ENCODE assay signal across 8 mouse cellular contexts in genomic region chr16:17761074-17761473, GRCm38 (mm10). TPM values are rescaled to one million over a fixed set of nuclear protein-coding genes. Genes with fewer than 3 reads are reported as not detected.
A peak's percentile ranks its signal among the peaks of the same experiment; 100 is the strongest.
DNase-seq lines count a peak whose midpoint lies in the region; ATAC-seq and TF ChIP-seq lines count a peak whose summit lies in the region.

No protein-coding gene starts in this region.

- H3K9ac ChIP-seq in lung, embryonic 16.5 days (ENCODE audit: low read length): no peak overlapping the region
- H3K9ac ChIP-seq in lung, postnatal 0 days (replicated peaks; ENCODE audit: low read depth): no peak overlapping the region
- no peak overlapping the region for H3K9ac ChIP-seq in stomach, embryonic 15.5 days

- DNase-seq in cerebellum, postnatal 10 days: peak; percentile 50 to 60
- no peak for DNase-seq in cerebellum, adult 2 months
- DNase-seq in lung, postnatal 0 days (ENCODE audit: low spot score): no peak
- DNase-seq in liver: peak; percentile 43
- no peak for DNase-seq in left cerebral cortex, postnatal 10 days (ENCODE audit: extremely low spot score in 1 of 2, low spot score in 2 of 2)
- no peak for DNase-seq in adrenal gland, postnatal 4 days (ENCODE audit: low spot score in 2 of 2)

- H3K27me3 ChIP-seq in cerebellum, adult 2 months (ENCODE audit: control insufficient read depth, insufficient read depth, low read length): no peaks in the 10 kb centered on the region
- no peaks in the 10 kb centered on the region for H3K27me3 ChIP-seq in lung, embryonic 16.5 days (ENCODE audit: control insufficient read depth, insufficient read depth, low read depth, low read length)
- H3K27me3 ChIP-seq in lung, postnatal 0 days (replicated peaks; ENCODE audit: insufficient read depth, low read length): no peaks in the 10 kb centered on the region
- H3K27me3 ChIP-seq in stomach, embryonic 15.5 days (replicated peaks): no peaks in the 10 kb centered on the region

- TF ChIP-seq CTCF in cerebellum, adult 2 months (IDR thresholded peaks at IDR 0.05; ENCODE audit: borderline replicate concordance, insufficient read depth, low read depth, low read length): no peak
- TF ChIP-seq CTCF in lung, postnatal 0 days (IDR thresholded peaks at IDR 0.05): no peak

- H3K36me3 ChIP-seq in lung, embryonic 16.5 days (ENCODE audit: control insufficient read depth, insufficient read depth, low read length): peaks cover 5% of the 10 kb centered on the region
- no peaks in the 10 kb centered on the region for H3K36me3 ChIP-seq in lung, postnatal 0 days (ENCODE audit: insufficient read depth, low read length)
- no peaks in the 10 kb centered on the region; the same call in 1 of the 2 replicates for H3K36me3 ChIP-seq in stomach, embryonic 15.5 days

- intact Hi-C loops in left cerebral cortex, postnatal 10 days (cut with DNase I): no loop called here

- TF ChIP-seq POLR2A in cerebellum, adult 2 months (IDR thresholded peaks at IDR 0.05; ENCODE audit: borderline replicate concordance, insufficient read depth, low read length): no peak

- ATAC-seq in lung, embryonic 16.5 days (ENCODE audit: low read depth): no peak
- no peak for ATAC-seq in lung, postnatal 0 days
- no peak for ATAC-seq in stomach, embryonic 15.5 days (ENCODE audit: insufficient read depth, low FRiP score, low read depth)

- H3K9me3 ChIP-seq in lung, embryonic 16.5 days (ENCODE audit: control insufficient read depth, low read length): no peaks in the 10 kb centered on the region
- H3K9me3 ChIP-seq in lung, postnatal 0 days (ENCODE audit: low read length): no peaks in the 10 kb centered on the region
- H3K9me3 ChIP-seq in stomach, embryonic 15.5 days: no peaks in the 10 kb centered on the region

- 19% methylated on average over 1 of the region's 1 CpGs for WGBS in cerebellum, adult 2 months
- WGBS in lung, embryonic 16.5 days: 27% methylated on average over 1 of the region's 1 CpGs
- 35% methylated on average over 1 of the region's 1 CpGs for WGBS in lung, postnatal 0 days
- WGBS in stomach, embryonic 15.5 days: 30% methylated on average over 1 of the region's 1 CpGs

- no peak for TF ChIP-seq EP300 in lung, postnatal 0 days (IDR thresholded peaks at IDR 0.05)

- H3K27ac ChIP-seq in cerebellum, adult 2 months (ENCODE audit: insufficient read depth, low read length): no peak overlapping the region
- H3K27ac ChIP-seq in lung, embryonic 16.5 days (ENCODE audit: low read length): no peak overlapping the region
- no peak overlapping the region for H3K27ac ChIP-seq in lung, postnatal 0 days (ENCODE audit: low read length)
- H3K27ac ChIP-seq in stomach, embryonic 15.5 days: no peak overlapping the region

- H3K4me3 ChIP-seq in cerebellum, adult 2 months (replicated peaks; ENCODE audit: insufficient read depth, low read depth, low read length): no peak overlapping the region
- no peak overlapping the region for H3K4me3 ChIP-seq in lung, embryonic 16.5 days (ENCODE audit: low read length)
- no peak overlapping the region for H3K4me3 ChIP-seq in lung, postnatal 0 days (ENCODE audit: low read depth, low read length)
- H3K4me3 ChIP-seq in stomach, embryonic 15.5 days (replicated peaks): peak overlapping the region; percentile 64; the same call in 1 of the 2 replicates

- peak overlapping the region; percentile 98; the same call in 1 of the 2 replicates for H3K4me2 ChIP-seq in lung, embryonic 16.5 days (ENCODE audit: low read depth, low read length)
- no peak overlapping the region for H3K4me2 ChIP-seq in lung, postnatal 0 days (replicated peaks; ENCODE audit: low read depth, low read length)
- H3K4me2 ChIP-seq in stomach, embryonic 15.5 days: peak overlapping the region; percentile 93

- peaks cover 15% of the 10 kb centered on the region for H3K4me1 ChIP-seq in cerebellum, adult 2 months (ENCODE audit: control insufficient read depth, insufficient read depth, low read length)
- H3K4me1 ChIP-seq in lung, embryonic 16.5 days (replicated peaks; ENCODE audit: control insufficient read depth, insufficient read depth, low read length): peaks cover 12% of the 10 kb centered on the region
- H3K4me1 ChIP-seq in lung, postnatal 0 days (ENCODE audit: insufficient read depth, low read depth, low read length): peaks cover 9% of the 10 kb centered on the region; the same call in 1 of the 2 replicates
- H3K4me1 ChIP-seq in stomach, embryonic 15.5 days: peaks cover 28% of the 10 kb centered on the region

RNA-seq across cellular contexts. Expression of gene Klhl22, which starts 1.7 kb away (rescaled TPM):
- 101 and 106 TPM in 2 replicates for polyA plus RNA-seq in cerebellum, adult 2 months (2012; rRNA removed)
- 59.0 and 62.8 TPM in 2 replicates for polyA plus RNA-seq in lung, embryonic 16.5 days (2015; fragmentation: Nextera tagmentation; extraction: Ambion mirVana)
- 25.4 and 29.8 TPM in 2 replicates for polyA plus RNA-seq in lung, postnatal 0 days (2015; fragmentation: Nextera tagmentation; extraction: Ambion mirVana)
- polyA plus RNA-seq in stomach, embryonic 15.5 days (2015; fragmentation: Nextera tagmentation; extraction: Ambion mirVana): 57.4 and 57.6 TPM in 2 replicates
- 100 to 1,000 TPM in 1 of 2 experiments, 10 to 100 TPM in 1; 96.5 to 101 TPM for total RNA-seq in left cerebral cortex, postnatal 10 days (2021)
- 10 to 100 TPM; 52.3 TPM for total RNA-seq in adrenal gland, postnatal 4 days (2021)

RNA-seq across cellular contexts. Expression of gene Med15, which starts 28.4 kb away (rescaled TPM):
- 73.1 and 78.7 TPM in 2 replicates for polyA plus RNA-seq in cerebellum, adult 2 months (2012; rRNA removed)
- polyA plus RNA-seq in lung, embryonic 16.5 days (2015; fragmentation: Nextera tagmentation; extraction: Ambion mirVana): 46.0 and 47.1 TPM in 2 replicates
- 23.0 and 24.0 TPM in 2 replicates for polyA plus RNA-seq in lung, postnatal 0 days (2015; fragmentation: Nextera tagmentation; extraction: Ambion mirVana)
- 38.3 and 42.6 TPM in 2 replicates for polyA plus RNA-seq in stomach, embryonic 15.5 days (2015; fragmentation: Nextera tagmentation; extraction: Ambion mirVana)
- total RNA-seq in left cerebral cortex, postnatal 10 days (2021): 10 to 100 TPM; 65.0 to 70.2 TPM
- 10 to 100 TPM; 68.8 to 70.3 TPM for total RNA-seq in adrenal gland, postnatal 4 days (2021)

RNA-seq across cellular contexts. Expression of gene Scarf2, which starts 36.0 kb away (rescaled TPM):
- 2.1 and 2.5 TPM in 2 replicates for polyA plus RNA-seq in cerebellum, adult 2 months (2012; rRNA removed)
- polyA plus RNA-seq in lung, embryonic 16.5 days (2015; fragmentation: Nextera tagmentation; extraction: Ambion mirVana): 12.4 and 13.9 TPM in 2 replicates
- 18.5 and 20.4 TPM in 2 replicates for polyA plus RNA-seq in lung, postnatal 0 days (2015; fragmentation: Nextera tagmentation; extraction: Ambion mirVana)
- 15.8 and 18.5 TPM in 2 replicates for polyA plus RNA-seq in stomach, embryonic 15.5 days (2015; fragmentation: Nextera tagmentation; extraction: Ambion mirVana)
- 1 to 10 TPM; 3.7 to 4.3 TPM for total RNA-seq in left cerebral cortex, postnatal 10 days (2021)
- 10 to 100 TPM; 29.3 to 33.9 TPM for total RNA-seq in adrenal gland, postnatal 4 days (2021)

Comparison
In these comparisons a context has a peak if more than half of its experiments do, and no peak if none do; other contexts are left out.
1. DNase-seq: peak in cerebellum, postnatal 10 days (2 of 2) and liver (single experiment); none in cerebellum, adult 2 months (0 of 2), lung, postnatal 0 days (single experiment), left cerebral cortex, postnatal 10 days (0 of 2) and adrenal gland, postnatal 4 days (0 of 2).